Mouse (Mus musculus): ENCODE measurements around the gene Large1. TPM values are rescaled to one million over a fixed set of nuclear protein-coding genes. Genes with fewer than 3 reads are reported as not detected.
"Not testable (repeated sequence)": the region's sequence is repeated elsewhere in the genome, so short reads cannot be mapped to it uniquely, and the experiment has no call there.

Large1 gene
- polyA plus RNA-seq, 1 experiment from 2014 or later: 17.1 TPM

DNA sequence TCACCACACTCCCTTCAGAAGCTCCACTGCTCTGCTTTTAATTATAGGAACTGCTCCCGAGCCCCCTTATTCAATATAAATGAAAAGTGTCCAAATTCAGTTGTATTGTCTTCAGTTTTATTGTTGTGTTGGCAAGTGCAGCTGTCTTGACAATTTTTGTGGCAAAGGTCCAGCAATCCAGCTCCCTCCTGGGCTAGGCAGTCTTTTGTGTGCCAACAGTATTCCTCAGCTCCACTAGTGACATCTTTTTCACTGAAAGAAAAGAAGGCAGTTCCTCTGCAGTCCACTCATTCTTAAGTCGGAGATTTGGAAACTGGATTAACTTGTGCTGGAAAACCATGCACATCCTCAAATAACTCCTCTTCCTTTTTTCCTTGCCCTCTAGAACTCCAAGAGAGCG, 25.3 kb downstream of the Large1 start:
- H3K4me3 ChIP-seq (replicated peaks): no peak overlapping the region

DNA sequence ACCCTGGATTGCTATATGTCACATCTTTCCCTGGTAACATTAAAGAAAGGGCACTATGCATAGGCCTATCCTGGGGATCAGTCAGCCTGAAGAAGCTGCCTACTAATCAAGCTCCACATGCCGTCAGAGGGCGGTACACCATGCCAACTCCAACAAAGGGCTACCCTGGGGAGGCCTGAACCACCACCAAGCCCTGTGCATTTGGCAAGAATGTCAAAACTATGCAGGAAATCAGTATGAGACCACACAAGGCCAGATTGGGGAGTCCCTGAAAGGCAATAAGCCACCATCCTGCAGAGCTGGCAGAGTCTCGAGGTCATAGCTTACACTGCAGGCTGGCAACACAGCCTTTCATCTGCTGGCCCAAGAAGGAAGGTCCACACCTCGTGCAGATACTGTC, 28.7 kb downstream of the Large1 start:
- Histone ChIP-seq H3K27me3 (replicated peaks) (no peaks in the 10 kb centered on the region), H3K36me3 (no peaks in the 10 kb centered on the region), H3K4me1 (peaks cover 7% of the 10 kb centered on the region; the same call in 1 of the 2 replicates), H3K9ac (replicated peaks) (no peak overlapping the region), H3K4me2 (no peak overlapping the region), H3K9me3 (replicated peaks) (no peaks in the 10 kb centered on the region), H3K27ac (replicated peaks) (no peak overlapping the region), H3K4me3 (replicated peaks) (no peak overlapping the region)
- ATAC-seq (ENCODE audit: low FRiP score): 0 out of 2 replicates have a peak, but pooled peaks have one; percentile 51
- WGBS: 51% methylated on average over 4 of the region's 4 CpGs

More for the DNA sequence above, 25.3 kb downstream of the Large1 start:
- Histone ChIP-seq H3K4me2 (no peak overlapping the region), H3K27me3 (replicated peaks) (no peaks in the 10 kb centered on the region), H3K9me3 (replicated peaks) (no peaks in the 10 kb centered on the region), H3K9ac (replicated peaks) (no peak overlapping the region), H3K36me3 (0 out of 2 replicates have a peak, but pooled peaks cover 5% of the 10 kb centered on the region), H3K4me1 (peaks cover 7% of the 10 kb centered on the region; the same call in 1 of the 2 replicates), H3K27ac (replicated peaks) (no peak overlapping the region)
- WGBS: 71% methylated on average over 3 of the region's 3 CpGs
- ATAC-seq (ENCODE audit: low FRiP score): no peak

DNA sequence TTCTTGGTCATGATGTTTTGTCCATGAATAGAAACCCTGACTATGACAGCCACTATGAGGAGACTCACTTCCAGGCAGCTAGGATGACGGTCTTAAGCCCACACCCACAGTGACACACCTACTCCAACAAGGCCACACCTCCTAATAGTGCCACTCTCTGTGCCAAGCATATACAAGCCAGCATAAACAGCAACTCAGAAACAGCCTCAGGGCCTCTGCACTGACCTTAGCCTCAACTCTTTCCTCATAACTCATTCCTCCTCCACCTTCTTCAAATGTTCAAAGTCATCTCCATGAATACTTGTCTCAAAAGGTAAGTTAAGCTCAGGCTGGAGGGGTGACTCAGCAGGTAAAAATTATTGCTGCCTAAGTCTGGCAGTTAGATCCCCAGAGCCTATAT, 29.7 kb downstream of the Large1 start:
- no peak overlapping the region for H3K4me3 ChIP-seq (replicated peaks)
- H3K9me3 ChIP-seq (replicated peaks): no peaks in the 10 kb centered on the region
- H3K9ac ChIP-seq (replicated peaks): no peak overlapping the region
- no peak overlapping the region for H3K27ac ChIP-seq (replicated peaks)
- no peak for ATAC-seq (ENCODE audit: low FRiP score)
- no peaks in the 10 kb centered on the region for H3K27me3 ChIP-seq (replicated peaks)
- no peak overlapping the region for H3K4me2 ChIP-seq
- WGBS: 97% methylated on average over 1 of the region's 1 CpGs
- H3K36me3 ChIP-seq: no peaks in the 10 kb centered on the region
- H3K4me1 ChIP-seq: peaks cover 7% of the 10 kb centered on the region; the same call in 1 of the 2 replicates

DNA sequence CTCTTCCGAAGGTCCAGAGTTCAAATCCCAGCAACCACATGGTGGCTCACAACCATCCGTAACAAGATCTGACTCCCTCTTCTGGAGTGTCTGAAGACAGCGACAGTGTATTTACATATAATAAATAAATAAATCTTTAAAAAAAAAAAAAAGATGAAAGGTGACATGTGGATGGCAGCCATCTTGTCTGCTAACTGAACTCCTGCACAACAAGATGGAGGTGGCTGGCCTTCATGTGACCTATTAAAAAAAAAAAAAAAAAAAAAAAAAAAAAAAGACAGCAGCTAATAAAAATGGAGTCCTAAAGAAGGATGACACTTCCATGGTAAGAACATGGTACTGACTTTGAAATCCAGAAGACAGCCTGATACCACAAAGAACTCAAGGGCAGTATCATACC, 33.8 kb downstream of the Large1 start:
- H3K9me3 ChIP-seq (replicated peaks); H3K27ac ChIP-seq (replicated peaks); H3K36me3 ChIP-seq; H3K9ac ChIP-seq (replicated peaks); H3K4me1 ChIP-seq; H3K4me3 ChIP-seq (replicated peaks); H3K4me2 ChIP-seq; H3K27me3 ChIP-seq (replicated peaks): not testable (repeated sequence)
- WGBS: 92% methylated on average over 1 of the region's 3 CpGs
- ATAC-seq (ENCODE audit: low FRiP score): peak; percentile 61; the same call in 1 of the 2 replicates

DNA sequence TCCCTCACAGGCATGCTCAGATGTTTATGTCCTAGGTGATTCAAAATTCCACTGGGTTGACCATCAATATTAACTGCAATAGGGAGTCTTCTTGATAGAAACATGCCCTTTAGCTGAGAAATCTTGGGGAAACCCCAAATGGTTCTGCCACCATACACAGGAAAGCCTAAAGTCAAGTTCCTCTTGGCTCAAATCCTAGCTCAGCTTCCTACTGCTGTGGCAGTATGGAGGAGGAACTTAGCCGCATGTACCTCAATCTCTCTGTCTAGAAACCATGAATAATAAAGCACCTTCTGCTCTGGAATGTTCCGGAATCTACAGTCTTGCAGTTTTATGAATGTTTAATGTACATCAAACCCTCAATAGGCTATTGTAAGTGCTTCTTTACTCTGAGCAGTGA, 39.4 kb downstream of the Large1 start:
- no peaks in the 10 kb centered on the region for H3K36me3 ChIP-seq
- no peak overlapping the region for H3K9ac ChIP-seq (replicated peaks)
- H3K4me3 ChIP-seq (replicated peaks): no peak overlapping the region
- peaks cover 9% of the 10 kb centered on the region; the same call in 1 of the 2 replicates for H3K4me1 ChIP-seq
- H3K9me3 ChIP-seq (replicated peaks): no peaks in the 10 kb centered on the region
- WGBS: 76% methylated on average over 2 of the region's 2 CpGs
- H3K4me2 ChIP-seq: no peak overlapping the region
- no peak overlapping the region for H3K27ac ChIP-seq (replicated peaks)
- no peak for ATAC-seq (ENCODE audit: low FRiP score)
- no peaks in the 10 kb centered on the region for H3K27me3 ChIP-seq (replicated peaks)

DNA sequence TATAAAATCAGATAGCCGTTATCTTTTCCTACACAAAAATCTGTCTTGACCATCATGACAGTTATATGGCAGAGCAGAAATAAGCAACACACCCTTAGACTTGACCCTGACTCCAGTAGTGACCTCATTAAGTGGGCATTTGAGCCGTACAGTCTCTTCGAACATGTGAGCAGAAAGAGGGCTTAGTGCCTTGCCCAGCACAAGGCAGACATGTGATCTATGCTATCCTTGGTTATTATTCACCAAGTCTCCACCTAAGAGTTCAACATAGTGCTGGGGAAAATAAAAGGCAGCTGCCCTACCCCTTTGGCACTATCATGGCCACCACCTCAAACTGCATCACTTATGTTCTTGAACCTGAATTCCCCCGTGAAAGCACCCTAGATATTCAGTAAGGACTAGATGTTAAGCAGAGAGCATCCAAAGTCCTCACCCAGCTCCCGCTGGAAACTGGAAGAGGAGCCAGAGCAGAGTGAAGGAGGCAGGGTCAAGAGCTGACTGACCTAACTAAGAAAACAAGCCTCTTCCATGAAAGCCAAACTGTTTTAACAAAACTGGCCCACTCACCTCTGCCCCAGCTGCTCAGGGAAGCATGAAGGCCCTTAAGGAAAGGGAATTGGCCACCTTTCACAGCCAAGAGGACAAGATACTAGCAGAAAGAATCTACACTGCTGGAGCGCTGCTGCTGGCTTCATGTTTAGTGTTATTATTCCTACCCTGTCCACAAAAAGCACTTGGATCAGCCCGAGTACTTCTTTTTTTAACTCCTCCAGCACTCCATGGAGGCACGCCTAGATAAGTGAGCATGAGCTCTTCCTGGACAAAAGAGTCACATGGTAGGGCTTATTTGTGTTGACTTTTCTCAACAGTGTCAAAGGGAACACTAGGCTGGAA, 40.4 kb downstream of the Large1 start:
- ATAC-seq (ENCODE audit: low FRiP score): no peak
- H3K36me3 ChIP-seq: no peaks in the 10 kb centered on the region
- H3K4me2 ChIP-seq: no peak overlapping the region
- 87% methylated on average over 8 of the region's 8 CpGs for WGBS
- no peaks in the 10 kb centered on the region for H3K9me3 ChIP-seq (replicated peaks)
- peaks cover 9% of the 10 kb centered on the region; the same call in 1 of the 2 replicates for H3K4me1 ChIP-seq
- H3K4me3 ChIP-seq (replicated peaks): no peak overlapping the region
- no peaks in the 10 kb centered on the region for H3K27me3 ChIP-seq (replicated peaks)
- no peak overlapping the region for H3K9ac ChIP-seq (replicated peaks)
- no peak overlapping the region for H3K27ac ChIP-seq (replicated peaks)

DNA sequence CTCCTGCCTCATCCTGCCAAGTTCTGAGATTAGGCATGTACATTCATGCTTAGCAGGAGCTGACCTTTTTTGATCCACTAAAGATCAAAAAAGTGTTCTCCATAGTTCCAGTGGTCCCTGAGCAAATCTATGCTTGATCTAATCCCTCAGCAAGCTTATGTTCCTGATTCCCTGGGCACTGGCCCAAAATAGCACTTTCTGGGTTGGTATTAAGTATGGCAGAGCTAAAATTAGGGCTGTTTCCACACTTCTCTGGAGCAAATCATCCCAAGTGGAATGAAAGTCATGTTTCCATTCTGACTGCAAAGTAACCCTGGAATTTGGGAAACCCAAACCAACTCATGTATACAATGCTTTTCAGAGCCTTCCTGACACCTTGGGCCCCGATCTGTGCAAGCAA, 42.9 kb downstream of the Large1 start:
- no peak for ATAC-seq (ENCODE audit: low FRiP score)
- WGBS: 97% methylated on average over 1 of the region's 1 CpGs
- Histone ChIP-seq H3K27ac (replicated peaks) (no peak overlapping the region), H3K4me3 (replicated peaks) (no peak overlapping the region), H3K4me1 (peaks cover 9% of the 10 kb centered on the region; the same call in 1 of the 2 replicates), H3K9me3 (replicated peaks) (no peaks in the 10 kb centered on the region), H3K27me3 (replicated peaks) (no peaks in the 10 kb centered on the region), H3K36me3 (no peaks in the 10 kb centered on the region), H3K4me2 (no peak overlapping the region), H3K9ac (replicated peaks) (no peak overlapping the region)

DNA sequence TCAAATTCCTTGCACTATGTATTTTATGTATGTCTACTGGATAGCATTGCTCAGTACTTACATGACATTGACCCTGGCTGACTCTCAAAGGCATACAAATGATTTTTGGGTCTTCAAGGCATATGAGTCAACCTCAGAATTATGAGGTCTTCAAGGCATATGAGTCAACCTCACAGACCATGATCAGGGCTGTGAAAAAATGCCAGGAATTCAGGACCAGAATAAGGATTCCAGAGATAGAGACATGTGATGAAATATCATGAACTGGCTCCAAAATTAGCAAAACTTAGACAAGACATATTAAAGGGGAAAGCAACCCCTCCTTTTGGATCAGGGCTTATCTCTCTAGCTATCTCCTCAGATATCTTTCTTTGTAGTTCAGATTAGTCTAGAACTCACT, 43.3 kb downstream of the Large1 start:
- Histone ChIP-seq H3K9me3 (replicated peaks) (no peaks in the 10 kb centered on the region), H3K4me1 (peaks cover 9% of the 10 kb centered on the region; the same call in 1 of the 2 replicates), H3K36me3 (no peaks in the 10 kb centered on the region), H3K27me3 (replicated peaks) (no peaks in the 10 kb centered on the region), H3K27ac (replicated peaks) (no peak overlapping the region), H3K9ac (replicated peaks) (no peak overlapping the region), H3K4me2 (no peak overlapping the region), H3K4me3 (replicated peaks) (no peak overlapping the region)
- ATAC-seq (ENCODE audit: low FRiP score): no peak

DNA sequence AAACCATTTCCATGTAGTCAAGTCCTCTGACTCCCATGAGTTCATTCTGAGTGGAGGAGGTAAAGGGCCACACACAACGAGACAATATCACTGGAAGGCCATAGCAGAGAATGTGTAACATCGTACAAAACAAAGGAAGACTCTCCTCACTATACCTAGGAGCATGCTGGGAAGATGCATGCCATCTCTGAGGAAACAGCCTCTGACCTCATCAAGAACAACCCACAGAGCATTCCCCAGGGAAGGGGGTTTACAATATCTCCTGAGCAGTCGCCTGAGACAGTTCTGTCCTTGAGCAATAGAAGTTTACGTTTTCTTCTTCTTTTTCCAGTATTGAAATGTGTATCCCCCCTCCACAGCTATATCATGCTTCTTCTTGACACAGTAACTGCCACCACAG, 49.4 kb downstream of the Large1 start:
- Histone ChIP-seq H3K4me1 (peaks cover 17% of the 10 kb centered on the region; the same call in 1 of the 2 replicates), H3K36me3 (no peaks in the 10 kb centered on the region), H3K27ac (replicated peaks) (no peak overlapping the region), H3K4me2 (no peak overlapping the region), H3K9me3 (replicated peaks) (no peaks in the 10 kb centered on the region), H3K27me3 (replicated peaks) (no peaks in the 10 kb centered on the region), H3K9ac (replicated peaks) (no peak overlapping the region), H3K4me3 (replicated peaks) (no peak overlapping the region)
- no peak; the same call in 1 of the 2 replicates for ATAC-seq (ENCODE audit: low FRiP score)
- WGBS: 53% methylated on average over 4 of the region's 4 CpGs

DNA sequence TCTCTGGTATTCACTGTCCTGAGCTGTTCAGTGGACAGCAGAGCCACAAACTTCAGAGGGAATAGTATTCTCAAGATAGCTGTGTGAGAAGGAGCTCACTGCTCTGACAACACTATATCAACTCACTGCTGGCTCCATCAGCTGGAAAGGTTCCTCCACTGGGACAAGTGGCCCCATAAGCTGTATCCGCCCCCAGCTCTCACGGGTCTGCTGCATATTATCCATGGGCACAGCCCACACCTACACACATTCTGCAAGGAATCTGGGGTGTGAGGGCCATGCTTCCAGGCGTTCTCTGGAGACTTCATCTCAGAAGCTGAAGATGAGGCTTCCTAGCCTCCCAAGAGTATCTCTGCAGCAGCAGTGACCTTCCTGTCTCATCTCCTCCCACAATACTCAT, 50.4 kb downstream of the Large1 start:
- Histone ChIP-seq H3K9ac (replicated peaks) (no peak overlapping the region), H3K27ac (replicated peaks) (no peak overlapping the region), H3K27me3 (replicated peaks) (no peaks in the 10 kb centered on the region), H3K4me2 (no peak overlapping the region), H3K36me3 (no peaks in the 10 kb centered on the region), H3K4me3 (replicated peaks) (no peak overlapping the region), H3K9me3 (replicated peaks) (no peaks in the 10 kb centered on the region), H3K4me1 (peaks cover 17% of the 10 kb centered on the region; the same call in 1 of the 2 replicates)
- ATAC-seq (ENCODE audit: low FRiP score): no peak
- 91% methylated on average over 3 of the region's 3 CpGs for WGBS

DNA sequence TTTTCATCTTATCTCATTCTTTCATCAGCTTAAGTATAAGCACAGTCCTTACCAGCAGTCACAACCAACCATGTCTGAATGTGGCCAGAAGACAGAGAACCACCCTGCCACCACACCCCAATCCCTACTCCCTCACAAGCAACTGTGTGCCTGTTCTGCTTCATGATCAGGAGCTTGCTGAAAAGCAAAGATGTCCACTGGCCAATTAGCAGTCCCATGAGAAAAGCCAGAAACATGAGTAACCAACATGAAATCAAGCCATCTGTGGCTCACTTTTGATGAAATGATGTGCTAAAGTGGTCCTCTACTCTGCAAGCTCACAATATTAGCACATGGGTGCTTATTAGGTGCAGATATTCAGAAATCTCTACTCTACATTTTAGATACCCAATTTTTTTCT, 57.8 kb downstream of the Large1 start:
- H3K9me3 ChIP-seq (replicated peaks): no peaks in the 10 kb centered on the region
- H3K36me3 ChIP-seq: no peaks in the 10 kb centered on the region
- H3K9ac ChIP-seq (replicated peaks): no peak overlapping the region
- no peak for ATAC-seq (ENCODE audit: low FRiP score)
- peaks cover 18% of the 10 kb centered on the region for H3K4me1 ChIP-seq
- H3K27me3 ChIP-seq (replicated peaks): no peaks in the 10 kb centered on the region
- no peak overlapping the region for H3K4me3 ChIP-seq (replicated peaks)
- no peak overlapping the region for H3K4me2 ChIP-seq
- no peak overlapping the region for H3K27ac ChIP-seq (replicated peaks)

DNA sequence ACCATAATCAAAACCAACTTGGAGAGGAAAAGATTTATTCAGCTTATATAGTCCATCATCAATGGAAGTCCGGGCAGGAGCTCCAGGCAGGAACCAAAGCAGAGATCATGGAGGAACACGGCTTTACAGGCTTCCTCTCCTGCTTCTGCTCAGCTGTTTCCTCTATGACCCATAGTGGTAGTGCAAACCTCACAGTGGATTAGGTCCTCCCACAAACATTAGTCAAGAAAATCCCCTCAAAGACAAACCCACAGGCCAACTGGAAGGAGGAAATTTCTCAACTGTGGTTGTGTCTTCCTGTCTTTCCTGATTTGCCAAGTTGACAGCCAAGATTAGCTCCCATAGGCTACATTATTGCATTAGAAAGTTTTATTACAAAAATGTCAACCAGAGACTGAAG, 59.7 kb downstream of the Large1 start:
- no peak overlapping the region for H3K4me3 ChIP-seq (replicated peaks)
- H3K36me3 ChIP-seq: no peaks in the 10 kb centered on the region
- ATAC-seq (ENCODE audit: low FRiP score): no peak
- H3K4me2 ChIP-seq: no peak overlapping the region
- H3K9me3 ChIP-seq (replicated peaks): no peaks in the 10 kb centered on the region
- no peak overlapping the region for H3K27ac ChIP-seq (replicated peaks)
- H3K27me3 ChIP-seq (replicated peaks): no peaks in the 10 kb centered on the region
- H3K4me1 ChIP-seq: peaks cover 11% of the 10 kb centered on the region
- 93% methylated on average over 2 of the region's 2 CpGs for WGBS
- no peak overlapping the region for H3K9ac ChIP-seq (replicated peaks)

Data from neural tube, embryonic 15.5 days (tissue).